8 mouse cellular contexts compared by ENCODE assay signal in the genomic region with DNA sequence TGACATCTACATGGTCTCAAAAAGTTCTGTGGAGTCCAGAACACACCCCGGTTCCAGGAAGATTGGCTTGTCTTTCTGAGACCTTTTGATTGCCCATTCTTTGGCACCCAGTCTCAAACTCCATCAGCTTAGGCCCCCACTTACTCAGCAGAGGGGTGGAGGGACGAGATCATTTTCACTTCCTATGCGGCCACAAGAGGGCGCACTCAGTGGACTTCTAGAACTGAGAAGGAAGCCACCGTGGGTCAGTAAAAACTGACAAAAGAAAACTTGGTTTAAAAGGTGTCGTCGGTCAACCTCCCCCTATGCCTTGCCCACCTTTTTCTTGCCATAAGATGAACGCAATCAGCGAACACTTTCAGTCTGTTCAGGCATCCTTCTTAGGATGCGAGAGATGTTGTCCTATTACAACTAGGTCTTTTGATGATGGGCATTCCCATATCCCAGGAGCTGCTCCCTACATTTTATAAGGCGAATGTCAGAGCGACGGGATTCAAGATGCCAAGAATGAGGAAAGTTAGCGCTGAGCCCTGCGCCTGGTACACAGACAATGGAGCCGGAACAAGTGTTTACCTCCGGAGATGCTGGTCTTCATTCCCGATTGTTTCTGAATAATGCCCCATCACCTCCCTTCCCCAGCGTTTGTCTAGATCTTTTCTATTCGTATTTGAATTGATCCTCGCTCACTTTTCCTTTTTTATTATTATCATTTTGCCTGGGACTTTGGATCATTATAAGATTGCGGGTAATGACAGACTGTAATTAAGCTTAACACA. TPM values are rescaled to one million over a fixed set of nuclear protein-coding genes. Genes with fewer than 3 reads are reported as not detected.
DNase-seq lines count a peak whose midpoint lies in the region; ATAC-seq lines count a peak whose summit lies in the region.

No protein-coding gene starts in this region.

- H3K9ac ChIP-seq in hindbrain, embryonic 13.5 days: peak overlapping the region; percentile 65

- no peaks in the 10 kb centered on the region for H3K36me3 ChIP-seq in hindbrain, embryonic 13.5 days

- H3K4me3 ChIP-seq in hindbrain, embryonic 13.5 days: peak overlapping the region; percentile 39

- no peaks in the 10 kb centered on the region for H3K9me3 ChIP-seq in hindbrain, embryonic 13.5 days

- peak; percentile 80 for DNase-seq in R1 (ENCODE audit: low read depth, low spot score)
- peak; percentile 78 for DNase-seq in cerebellum, adult 9-10 months
- peak; percentile 21 to 66 for DNase-seq in frontal cortex, postnatal 10 days (ENCODE audit: low spot score in 2 of 2)
- peak; percentile 77 to 79 for DNase-seq in layer of hippocampus, postnatal 14 days (ENCODE audit: low spot score in 2 of 2)
- DNase-seq in lung, postnatal 14 days: peak; percentile 81
- DNase-seq in right cerebral cortex, adult 2 months (ENCODE audit: low spot score in 2 of 2): peak; percentile 79 to 84
- peak; percentile 23 for DNase-seq in yolk sac, embryonic 10.5 days (ENCODE audit: low spot score)

- 0 out of 2 replicates have a peak, but pooled peaks cover 5% of the 10 kb centered on the region for H3K27me3 ChIP-seq in hindbrain, embryonic 13.5 days

- H3K27ac ChIP-seq in hindbrain, embryonic 13.5 days: peak overlapping the region; percentile 50; the same call in 1 of the 2 replicates

- peaks cover 5% of the 10 kb centered on the region; the same call in 1 of the 2 replicates for H3K4me1 ChIP-seq in hindbrain, embryonic 13.5 days (replicated peaks)

- 25% methylated on average over 22 of the region's 22 CpGs for WGBS in hindbrain, embryonic 13.5 days

- peak overlapping the region; percentile 62 for H3K4me2 ChIP-seq in hindbrain, embryonic 13.5 days

- peak; percentile 34 for ATAC-seq in hindbrain, embryonic 13.5 days (ENCODE audit: low FRiP score)

RNA-seq across cellular contexts. Expression of a gene that starts 44.1 kb away (rescaled TPM):
- polyA plus RNA-seq in hindbrain, embryonic 13.5 days (2015; fragmentation: Nextera tagmentation; extraction: Ambion mirVana): 9.1 and 10.2 TPM in 2 replicates
- total RNA-seq in layer of hippocampus, postnatal 14 days (2021): 10 to 100 TPM; 40.4 to 44.9 TPM

RNA-seq across cellular contexts. Expression of a gene that starts 50.8 kb away (rescaled TPM):
- polyA plus RNA-seq in hindbrain, embryonic 13.5 days (2015; fragmentation: Nextera tagmentation; extraction: Ambion mirVana): 2.7 and 3.0 TPM in 2 replicates
- 10 to 100 TPM; 30.8 to 32.0 TPM for total RNA-seq in layer of hippocampus, postnatal 14 days (2021)

Comparison
In these comparisons a context has a peak if more than half of its experiments do, and no peak if none do; other contexts are left out.
1. Peak in every context shown above with its lines: DNase-seq, ATAC-seq, H3K4me3 ChIP-seq and H3K27ac ChIP-seq.
2. DNase-seq: peak in every context shown above with its lines; median percentile 82 in right cerebral cortex, adult 2 months; 81 in lung, postnatal 14 days; 80 in R1; 78 in cerebellum, adult 9-10 months; 78 in layer of hippocampus, postnatal 14 days; 44 in frontal cortex, postnatal 10 days; 23 in yolk sac, embryonic 10.5 days.